Mouse (Mus musculus) spleen, postnatal 10 days (tissue): Measurements from ENCODE around the gene Ccdc105.
A peak's percentile ranks its signal among the peaks of the same experiment; 100 is the strongest.

Experiments used
- DNase-seq, 2 experiments: peaks; one replicate each; pipeline ENCODE4 v3.0.0; 2021 to 2022; ENCODE audit warnings: low spot score in 2 of 2

The Ccdc105 gene

GRCm38 (mm10) chr10:78752452-78753191, at the start of gene Ccdc105:
TSS of gene Ccdc105 (minus strand) at chr10:78753065.
- no peak for DNase-seq

GRCm38 (mm10) chr10:78801449-78801848, 48.6 kb upstream of the Ccdc105 start:
- no peak for DNase-seq

GRCm38 (mm10) chr10:78790561-78790960, 37.7 kb upstream of the Ccdc105 start:
- no peak for DNase-seq

- peak in 1 of 2 experiments; percentile 16 for DNase-seq
Measured at GRCm38 (mm10) chr10:78787566-78788087, 34.8 kb upstream of the Ccdc105 start.

- DNase-seq, result no peak
Measured at GRCm38 (mm10) chr10:78779981-78780651, 27.3 kb upstream of the Ccdc105 start, which contains the start of gene Slc1a6. TSS of gene Slc1a6 (plus strand) at chr10:78780496.

- DNase-seq, result no peak
Measured at GRCm38 (mm10) chr10:78779527-78779926, 26.7 kb upstream of the Ccdc105 start.

GRCm38 (mm10) chr10:78775830-78776229, 23.0 kb upstream of the Ccdc105 start:
- no peak for DNase-seq

- no peak for DNase-seq
Measured at GRCm38 (mm10) chr10:78765570-78765969, 12.7 kb upstream of the Ccdc105 start.

GRCm38 (mm10) chr10:78756021-78756420, 3.2 kb upstream of the Ccdc105 start:
- peak; percentile 18 to 53 for DNase-seq

GRCm38 (mm10) chr10:78748946-78749345, 3.9 kb downstream of the Ccdc105 start:
- DNase-seq, result no peak

- DNase-seq, result no peak
Measured at GRCm38 (mm10) chr10:78748161-78748560, 4.7 kb downstream of the Ccdc105 start.

GRCm38 (mm10) chr10:78747035-78747721, 5.7 kb downstream of the Ccdc105 start:
- DNase-seq, result no peak

GRCm38 (mm10) chr10:78745453-78746232, 7.2 kb downstream of the Ccdc105 start:
- DNase-seq, result no peak

- no peak for DNase-seq
Measured at GRCm38 (mm10) chr10:78743721-78744120, 9.1 kb downstream of the Ccdc105 start.

- no peak for DNase-seq
Measured at GRCm38 (mm10) chr10:78739821-78740220, 13.0 kb downstream of the Ccdc105 start.

- DNase-seq, result no peak
Measured at GRCm38 (mm10) chr10:78727876-78728275, 25.0 kb downstream of the Ccdc105 start.

- DNase-seq, result no peak
Measured at GRCm38 (mm10) chr10:78727035-78727434, 25.8 kb downstream of the Ccdc105 start.

GRCm38 (mm10) chr10:78723416-78723815, 29.4 kb downstream of the Ccdc105 start:
- DNase-seq, result no peak

GRCm38 (mm10) chr10:78722654-78723053, 30.2 kb downstream of the Ccdc105 start:
- no peak for DNase-seq

- DNase-seq, result no peak
Measured at GRCm38 (mm10) chr10:78722036-78722435, 30.8 kb downstream of the Ccdc105 start.

GRCm38 (mm10) chr10:78718056-78718455, 34.8 kb downstream of the Ccdc105 start, which contains the start of gene Casp14:
TSS of gene Casp14 (minus strand) at chr10:78718294.
- DNase-seq, result no peak
